Mouse (Mus musculus): ENCODE measurements at regions not wholly inside any gene's neighbourhood (a gene's known extent, or its start where the extent isn't known, plus 50 kb on each side); places are given as distances from the start of the nearest gene placed in this dataset.

DNA sequence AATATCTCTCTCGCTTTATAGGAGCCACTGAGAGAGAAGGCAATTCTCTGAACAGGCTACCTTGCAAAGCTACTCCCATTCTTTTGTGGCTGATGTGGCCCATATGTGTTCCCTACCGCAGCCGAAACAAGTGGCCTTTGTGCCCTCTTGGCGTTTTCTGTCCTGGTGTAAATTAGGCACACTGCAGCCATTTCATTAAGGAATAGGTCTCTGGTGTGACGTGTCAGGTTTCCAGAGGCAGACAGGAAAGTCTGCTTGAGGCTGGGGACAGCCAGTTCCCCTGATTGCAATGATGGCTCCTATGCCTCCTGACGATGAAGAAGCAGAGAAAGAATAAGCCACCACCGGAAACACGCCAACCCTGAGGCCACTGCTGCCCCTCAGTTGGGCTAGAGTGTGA lies 59.3 kb upstream of the Bcor start:
- peak; percentile 40 for DNase-seq (ENCODE audit: low spot score)

DNA sequence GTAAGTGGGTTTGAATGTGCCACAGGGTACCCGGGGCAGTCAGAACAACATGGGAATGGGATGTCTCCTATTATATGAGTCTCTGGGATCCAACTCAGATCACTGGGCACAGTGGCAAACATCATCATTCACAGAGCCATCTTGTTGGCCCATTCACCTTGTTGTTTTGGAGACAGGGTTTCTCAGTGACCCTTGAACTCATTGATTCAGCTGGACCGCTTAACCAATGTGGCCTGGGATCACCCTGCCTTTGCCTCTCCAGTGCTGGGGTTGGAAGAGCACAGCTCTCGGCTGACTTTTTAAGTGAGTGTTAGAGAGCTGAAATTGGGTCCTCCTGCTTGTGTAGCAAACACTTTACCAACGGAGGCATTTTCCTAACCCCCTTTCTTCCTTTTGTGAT lies 64.2 kb upstream of the Bcor start:
- DNase-seq (ENCODE audit: low spot score): no peak

DNA sequence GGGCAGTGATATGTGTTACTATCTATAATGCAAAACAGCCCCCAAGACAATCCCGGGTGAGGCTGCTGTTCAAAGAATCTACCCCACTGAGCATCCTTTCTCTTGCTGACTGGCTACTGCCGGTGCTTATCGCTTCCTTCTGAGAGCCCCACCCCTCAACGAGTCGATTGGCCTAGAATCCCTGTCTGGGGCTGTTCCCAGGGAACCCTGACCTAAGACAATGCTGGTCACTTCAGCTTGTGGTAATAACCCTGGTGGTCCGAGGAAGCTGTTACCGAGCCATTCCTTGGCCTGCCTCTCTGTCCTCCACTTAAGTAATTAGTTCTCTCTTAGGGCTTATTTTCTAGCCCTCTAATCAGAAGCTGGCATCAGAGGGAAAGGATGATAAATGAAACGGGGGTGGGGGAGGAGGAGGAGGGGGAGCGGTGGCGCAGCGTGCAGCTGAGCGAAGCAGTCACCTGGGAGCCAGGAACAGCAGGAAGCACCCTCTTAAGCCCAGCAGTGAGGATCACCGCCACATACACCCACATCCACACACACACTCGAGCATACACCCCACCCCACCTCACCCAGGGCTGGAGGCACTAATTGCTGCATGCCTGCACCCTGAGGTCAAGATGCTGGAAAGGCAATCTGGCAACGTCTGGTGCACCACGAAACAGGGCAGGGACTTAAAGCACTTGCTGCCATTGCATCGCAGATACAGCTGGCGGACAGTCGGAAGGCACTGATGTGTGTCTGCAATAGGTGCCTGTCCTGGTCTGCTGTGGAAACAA lies 65.1 kb upstream of the Bcor start:
- peak; percentile 36 for DNase-seq (ENCODE audit: low spot score)

DNA sequence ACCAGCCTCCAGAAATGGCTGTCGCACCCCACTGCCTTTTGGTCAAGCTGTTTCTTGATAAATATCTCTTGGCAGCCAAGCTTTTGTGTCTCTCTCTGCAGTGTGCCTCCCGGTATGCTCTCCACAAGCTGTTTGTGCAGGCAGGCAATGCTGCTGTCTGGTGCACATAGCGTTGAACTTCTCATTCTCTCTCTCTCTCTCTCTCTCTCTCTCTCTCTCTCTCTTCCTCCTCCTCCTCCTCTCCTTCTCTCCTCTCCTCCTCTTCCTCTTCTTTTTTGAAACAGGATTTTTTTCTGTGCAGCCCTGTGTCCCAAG lies 65.7 kb upstream of the Bcor start:
- no peak for DNase-seq (ENCODE audit: low spot score)

DNA sequence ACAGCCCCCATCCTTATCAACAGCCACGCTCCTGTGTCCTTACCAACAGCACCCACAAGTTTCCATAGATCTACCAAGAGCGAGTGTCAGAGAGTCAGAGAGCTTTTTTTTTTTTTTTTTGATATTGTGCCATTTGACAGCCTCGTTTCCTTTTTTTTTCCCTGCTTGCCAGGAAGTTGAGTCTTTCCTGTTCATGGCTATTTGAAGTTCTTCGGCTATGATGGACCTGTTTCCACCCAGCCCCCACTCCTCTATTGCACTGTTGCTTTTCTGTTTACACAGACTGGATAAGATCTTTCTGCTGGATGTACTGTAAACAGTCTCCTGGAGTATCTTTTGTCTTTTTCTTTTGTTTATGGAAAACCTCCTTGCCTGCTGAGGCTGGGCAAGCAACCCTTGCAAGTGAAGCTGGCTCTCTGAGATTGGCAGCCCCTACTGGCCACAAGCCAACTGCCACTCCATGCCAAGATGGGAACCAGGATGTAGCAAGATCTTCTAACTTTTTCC lies 80.4 kb upstream of the Bcor start:
- no peak for DNase-seq (ENCODE audit: low spot score)

DNA sequence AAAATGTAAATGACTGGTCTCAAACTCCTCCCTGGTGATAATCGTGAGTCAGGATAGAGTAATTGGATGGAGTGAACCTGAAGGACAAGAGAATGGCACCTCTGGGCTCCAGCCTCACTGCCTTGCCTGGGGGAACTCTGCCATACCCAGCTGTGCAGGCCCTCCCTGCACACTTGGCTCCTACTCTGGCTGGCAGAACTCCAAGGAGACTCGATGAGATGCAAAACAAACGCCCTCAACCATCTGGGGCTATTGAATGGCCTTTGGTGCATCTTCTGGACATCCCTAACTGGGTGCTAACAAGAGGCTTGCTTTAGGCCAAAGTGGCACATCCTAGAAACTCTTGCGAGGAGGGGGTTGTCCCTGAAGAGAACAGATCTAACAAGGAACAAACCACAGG lies 81.6 kb upstream of the Bcor start:
- no peak for DNase-seq (ENCODE audit: low spot score)

DNA sequence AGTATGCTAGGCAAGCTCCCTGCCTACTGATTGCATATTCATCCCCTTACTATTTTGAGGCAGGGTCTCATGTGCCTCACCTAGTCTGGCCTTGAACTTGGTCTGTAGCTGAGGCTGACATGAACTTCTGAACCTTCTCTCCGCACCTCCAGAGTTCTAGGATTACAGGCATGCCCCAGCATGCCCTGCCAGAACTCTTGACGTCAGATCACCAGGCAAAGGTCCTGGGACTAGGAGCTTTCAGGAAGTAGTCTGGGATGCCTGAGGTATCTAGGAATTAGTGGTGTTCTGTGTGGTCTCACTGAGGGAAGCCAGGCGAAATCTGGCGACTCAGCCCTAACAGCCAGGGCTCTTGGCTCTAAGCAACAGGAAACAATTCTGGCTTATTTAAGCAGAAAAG lies 88.9 kb upstream of the Bcor start:
- DNase-seq (ENCODE audit: low spot score): peak; percentile 13

DNA sequence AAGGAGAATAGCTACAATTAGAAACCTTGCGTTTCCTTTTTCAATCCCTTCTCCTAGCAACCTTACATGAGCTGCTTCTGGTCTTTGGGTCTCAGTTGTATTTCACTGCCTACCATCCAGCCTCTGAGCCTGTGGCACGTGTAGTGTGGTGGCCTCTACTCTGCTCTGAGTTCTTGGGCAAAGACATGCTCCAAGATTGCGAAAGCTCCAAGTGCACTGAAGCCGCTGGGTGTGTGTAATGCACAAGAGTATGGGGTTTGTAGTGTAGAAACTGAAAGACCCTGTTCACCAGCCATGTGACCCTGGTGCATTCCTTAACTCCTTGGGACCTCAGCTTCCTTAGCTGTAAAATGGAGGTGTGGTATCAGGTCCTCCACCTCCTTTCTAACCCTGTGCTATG lies 89.8 kb upstream of the Bcor start:
- DNase-seq (ENCODE audit: low spot score): no peak

DNA sequence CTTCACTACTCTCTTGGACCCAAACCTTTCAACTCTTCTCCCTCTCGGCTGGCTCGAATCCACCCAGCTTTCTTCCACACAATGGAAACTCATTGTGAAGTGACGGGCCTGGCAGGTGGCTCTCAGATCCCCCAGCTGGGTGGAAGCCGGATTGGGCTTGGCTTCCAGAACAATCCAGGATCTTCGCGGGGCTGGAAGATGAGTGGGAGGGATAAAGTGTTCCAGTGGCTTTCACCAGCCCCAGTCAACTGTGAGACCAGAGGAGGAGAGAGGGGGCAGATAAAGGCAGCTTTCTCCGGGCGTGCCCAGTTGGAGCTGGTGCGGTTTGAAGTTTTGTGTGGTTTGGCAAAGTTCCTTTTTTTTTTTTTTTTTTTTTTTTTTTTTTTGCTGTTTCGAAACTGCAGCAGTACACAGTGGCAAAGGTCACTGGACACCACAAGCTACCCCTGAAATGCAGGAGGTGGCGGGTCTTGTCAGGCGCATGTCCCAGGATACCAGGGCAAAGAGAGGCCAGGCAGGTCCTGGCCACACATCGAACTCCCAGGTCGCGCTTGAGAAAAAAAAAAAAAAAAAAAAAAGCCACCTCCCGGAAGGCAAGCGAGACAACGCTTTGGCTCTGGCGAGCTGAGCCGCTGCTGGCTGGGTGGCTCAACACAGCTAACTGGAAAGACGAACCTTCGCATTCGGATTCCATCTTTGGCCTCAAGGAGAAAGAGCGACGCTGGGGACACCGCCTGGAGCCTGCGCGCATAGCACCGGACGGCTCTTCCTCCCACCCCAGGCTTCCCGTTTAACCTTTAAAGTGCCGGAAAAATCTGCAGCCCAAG lies 91.9 kb upstream of the Bcor start:
- DNase-seq (ENCODE audit: low spot score): peak; percentile 88

DNA sequence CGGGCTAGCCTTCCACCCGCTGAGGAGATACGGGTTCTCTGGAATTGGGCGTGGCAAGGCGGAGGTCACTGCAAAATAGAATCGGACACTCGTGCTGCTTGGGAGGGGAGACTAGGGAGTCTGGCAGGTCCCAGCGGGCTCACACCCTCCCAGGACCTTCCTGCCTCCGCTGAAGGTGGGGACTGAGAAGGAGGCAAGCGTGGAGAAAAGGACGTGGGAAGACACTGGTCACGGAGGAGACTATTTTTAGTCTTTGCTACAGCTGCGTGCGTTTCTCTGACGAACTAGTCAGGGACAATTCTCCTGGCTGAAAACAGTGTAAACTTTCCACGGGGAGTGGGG lies 92.5 kb upstream of the Bcor start:
- no peak for DNase-seq (ENCODE audit: low spot score)

DNA sequence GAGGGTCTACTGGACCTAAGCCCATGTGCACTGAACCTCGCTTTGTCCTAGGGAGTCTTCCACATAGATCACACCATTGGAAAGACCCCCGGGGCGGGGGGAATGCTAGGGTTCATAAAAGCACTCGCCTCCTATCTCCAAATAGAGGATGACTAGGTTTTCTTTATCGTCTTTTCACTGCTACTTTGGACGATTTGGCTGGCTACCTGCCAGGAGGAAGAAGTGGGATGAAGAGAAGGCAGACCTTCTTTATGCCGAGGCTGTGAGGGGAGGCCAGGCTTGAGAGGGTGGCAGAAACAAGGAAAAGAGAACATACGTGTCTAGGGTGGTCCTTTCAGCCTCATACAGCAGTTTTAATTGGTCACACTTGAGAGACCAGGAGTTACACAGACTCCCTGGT lies 96.6 kb upstream of the Bcor start:
- DNase-seq (ENCODE audit: low spot score): no peak

DNA sequence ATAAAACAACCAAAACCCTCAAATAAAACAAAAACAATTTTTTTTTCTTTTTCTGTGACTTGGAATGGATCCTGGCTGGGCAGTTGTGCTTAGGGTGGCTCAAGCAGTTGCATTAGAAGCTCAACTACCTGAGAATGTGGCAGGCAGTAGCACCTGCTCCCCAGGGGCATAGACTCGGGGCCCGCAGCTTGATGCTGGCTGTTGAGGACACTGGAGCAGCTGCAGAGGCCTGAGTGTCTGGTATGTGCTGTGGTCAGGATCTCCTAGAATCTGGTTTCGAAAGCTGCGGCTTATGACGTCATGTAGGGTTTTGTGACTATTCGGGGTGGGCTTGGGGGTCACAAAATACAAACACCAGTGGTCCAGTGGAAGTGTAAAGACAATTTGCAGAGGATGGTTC lies 103.7 kb upstream of the Bcor start:
- DNase-seq (ENCODE audit: low spot score): no peak

DNA sequence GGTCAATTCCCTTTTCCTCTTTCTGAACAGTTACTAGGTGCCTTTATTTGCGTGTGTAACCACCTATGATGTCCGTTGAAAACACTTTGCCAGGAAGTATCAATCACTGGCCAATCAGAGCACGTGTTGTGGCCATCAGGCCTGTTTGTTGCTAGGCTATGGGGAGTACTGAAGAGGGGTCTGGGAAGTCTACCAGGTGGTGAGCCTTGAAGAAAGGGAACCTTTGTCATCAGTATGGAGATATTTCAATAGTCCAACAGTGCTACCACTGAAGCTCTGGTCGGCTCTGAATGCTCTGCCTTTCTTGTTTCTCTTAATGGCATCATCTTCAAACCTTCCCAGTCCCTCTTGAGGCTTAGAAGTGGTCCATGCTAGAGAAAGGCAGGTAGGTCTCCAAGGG lies 124.6 kb upstream of the Bcor start:
- no peak for DNase-seq (ENCODE audit: low spot score)

DNA sequence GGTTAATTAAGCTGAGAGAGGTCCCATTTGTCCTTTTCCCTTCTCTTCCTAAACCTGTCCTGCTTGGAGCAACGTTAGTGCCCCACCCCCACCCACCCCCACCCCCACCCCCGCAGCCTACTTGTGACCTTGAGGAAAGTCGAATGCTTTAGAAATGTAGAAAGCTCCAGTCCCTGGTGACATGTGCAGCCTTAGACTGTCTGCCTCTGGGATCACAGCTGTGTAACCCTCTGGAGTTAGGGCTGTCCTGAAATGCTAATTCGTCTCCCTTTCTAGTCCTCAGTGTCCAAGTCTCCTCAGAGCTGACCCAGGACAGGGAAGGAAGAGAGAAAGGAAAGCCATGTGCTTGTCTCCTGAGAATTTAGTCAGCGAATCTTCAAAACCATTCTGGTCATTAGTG lies 125.0 kb upstream of the Bcor start:
- no peak for DNase-seq (ENCODE audit: low spot score)

DNA sequence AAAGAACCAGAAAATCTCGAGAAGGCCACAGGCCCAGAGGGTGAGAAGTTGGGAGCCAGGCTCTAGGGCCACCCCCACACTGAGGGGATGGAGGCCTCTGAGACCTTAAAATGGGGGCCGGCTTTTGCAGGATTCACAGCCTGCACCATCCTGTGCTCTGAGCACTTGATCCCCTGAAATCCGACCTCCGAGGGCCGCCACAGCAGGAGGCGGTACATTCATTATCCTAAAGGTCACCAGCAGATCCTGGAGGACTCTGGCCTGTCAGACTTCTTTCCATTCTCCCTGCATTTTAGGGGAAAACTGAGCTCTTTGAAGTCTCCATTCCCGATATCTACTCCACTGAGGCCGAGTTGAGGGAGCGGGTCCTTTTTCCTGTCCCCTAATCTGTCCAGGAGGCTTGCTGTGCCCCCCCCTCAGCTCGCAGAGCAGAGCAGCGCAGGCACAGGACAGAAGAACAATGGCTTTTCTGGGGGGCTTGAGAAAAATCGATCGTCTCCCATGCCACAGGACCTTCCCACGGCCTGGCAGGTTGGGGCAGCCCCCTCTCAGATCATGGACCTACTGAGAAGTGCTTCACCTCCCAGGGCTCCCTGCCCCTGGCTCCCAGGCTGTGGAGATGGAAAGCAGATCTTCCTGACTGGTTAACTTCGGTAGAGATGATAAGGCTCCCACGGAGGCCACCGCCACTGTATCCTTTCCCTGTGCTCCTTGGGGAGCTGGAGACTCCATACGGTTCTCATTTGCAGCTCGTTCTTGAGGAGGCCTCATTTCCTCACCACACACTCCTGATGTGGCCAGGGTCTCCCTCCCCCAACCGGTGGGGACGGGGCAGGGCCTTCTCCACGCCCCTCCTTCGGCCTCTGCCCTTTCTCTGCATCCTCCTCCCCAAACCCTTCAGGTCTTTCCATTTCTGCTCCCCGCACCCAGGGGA lies 126.1 kb upstream of the Bcor start:
- peak; percentile 33 for DNase-seq (ENCODE audit: low spot score)

DNA sequence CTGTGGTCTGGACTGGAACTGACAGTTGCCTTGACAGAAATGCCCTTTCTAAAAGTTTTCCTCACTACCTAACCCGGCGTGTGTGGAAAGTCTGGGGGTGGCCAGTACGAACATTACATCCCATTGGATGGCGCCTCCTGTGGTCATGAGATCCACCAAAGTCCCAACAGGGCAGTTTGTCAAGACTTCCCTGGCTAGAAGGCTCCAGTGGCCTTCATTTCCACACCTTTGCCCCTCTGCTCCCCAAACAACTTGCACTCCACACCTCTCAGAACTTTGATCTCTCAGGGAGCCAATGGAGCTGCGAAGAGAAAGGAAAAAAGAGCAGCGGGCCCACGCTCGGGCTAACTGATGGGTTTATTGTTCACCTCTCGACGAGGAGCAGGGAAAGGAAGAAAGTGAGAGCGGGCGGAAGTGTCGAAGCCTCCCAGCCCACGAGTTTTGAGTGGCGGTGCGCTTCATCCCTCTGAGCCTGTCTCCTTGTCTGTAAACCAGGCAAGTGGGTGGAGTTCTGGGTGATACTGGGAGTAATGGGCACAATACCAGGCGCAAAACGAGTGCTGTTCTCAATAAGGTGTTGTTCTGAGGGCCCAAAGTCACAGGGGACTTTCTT lies 126.9 kb upstream of the Bcor start:
- peak; percentile 53 for DNase-seq (ENCODE audit: low spot score)

DNA sequence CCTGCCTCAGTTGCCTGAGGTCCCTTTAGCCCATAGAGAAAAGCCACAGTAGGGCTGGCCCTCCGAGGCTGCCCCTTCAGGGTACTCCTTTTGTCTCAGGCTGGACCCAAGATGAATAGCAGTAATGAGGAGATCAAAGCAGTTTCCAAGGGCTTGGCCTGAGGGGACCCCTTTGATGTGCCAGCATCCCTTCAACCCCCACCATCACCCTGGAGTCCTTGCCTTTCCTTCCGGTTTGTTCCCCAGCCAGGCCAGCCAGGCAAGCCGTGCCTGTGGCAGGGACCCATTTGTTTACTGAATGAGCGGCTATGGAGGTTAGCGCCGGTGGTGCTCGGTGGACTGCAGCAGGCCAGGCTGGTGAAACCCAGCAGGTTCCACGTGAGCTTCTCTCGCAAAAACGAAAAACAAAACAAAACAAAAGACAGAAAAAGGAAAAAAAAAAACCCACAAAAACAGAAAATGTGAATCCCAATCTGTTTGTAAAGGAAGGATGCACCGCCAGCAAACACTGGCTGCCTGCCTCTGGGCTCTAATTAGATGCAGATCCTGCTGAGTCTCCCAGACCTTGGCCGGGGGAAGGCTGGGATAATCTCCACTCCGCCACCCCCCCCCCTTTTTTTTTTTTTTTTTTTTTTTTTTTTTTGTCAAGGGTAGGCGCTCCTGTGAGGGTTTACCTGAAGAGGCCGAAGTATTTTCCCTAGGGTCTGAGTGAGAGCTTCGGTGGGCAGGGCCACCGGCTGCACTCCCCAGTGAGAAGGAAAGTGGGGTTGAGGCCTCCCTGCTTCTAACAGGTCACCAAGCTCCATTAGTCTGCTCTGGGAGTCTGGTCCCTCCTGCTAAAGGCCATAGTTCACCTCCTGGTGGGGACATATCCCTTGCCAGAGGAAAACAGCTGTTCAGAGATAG lies 127.8 kb upstream of the Bcor start:
- DNase-seq (ENCODE audit: low spot score): peak; percentile 45

DNA sequence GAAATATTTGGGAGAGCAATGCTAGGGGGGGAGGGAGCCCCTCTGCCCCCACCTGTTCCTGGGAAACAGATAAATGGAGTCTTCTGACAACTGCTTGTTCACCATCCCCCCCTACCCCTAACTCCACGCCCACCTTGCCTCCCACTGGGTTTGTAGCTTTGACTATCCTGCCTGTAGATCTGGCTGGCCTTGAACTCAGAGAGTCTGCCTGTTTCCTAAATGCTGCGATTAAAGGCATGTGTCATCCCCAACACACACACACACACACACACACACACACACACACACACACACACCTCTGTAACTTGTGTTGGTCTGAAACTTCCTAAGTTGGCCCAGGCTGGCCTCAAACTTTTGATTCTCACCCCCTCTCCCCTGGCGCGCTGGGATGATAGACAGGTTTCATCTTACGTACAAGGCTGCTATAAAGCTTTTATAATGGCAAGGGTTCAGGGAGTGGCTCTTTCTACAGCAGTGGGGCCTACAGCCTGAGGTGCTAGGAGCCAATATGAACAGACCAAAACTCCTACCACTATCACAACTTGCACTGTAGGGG lies 128.5 kb upstream of the Bcor start:
- DNase-seq (ENCODE audit: low spot score): no peak

DNA sequence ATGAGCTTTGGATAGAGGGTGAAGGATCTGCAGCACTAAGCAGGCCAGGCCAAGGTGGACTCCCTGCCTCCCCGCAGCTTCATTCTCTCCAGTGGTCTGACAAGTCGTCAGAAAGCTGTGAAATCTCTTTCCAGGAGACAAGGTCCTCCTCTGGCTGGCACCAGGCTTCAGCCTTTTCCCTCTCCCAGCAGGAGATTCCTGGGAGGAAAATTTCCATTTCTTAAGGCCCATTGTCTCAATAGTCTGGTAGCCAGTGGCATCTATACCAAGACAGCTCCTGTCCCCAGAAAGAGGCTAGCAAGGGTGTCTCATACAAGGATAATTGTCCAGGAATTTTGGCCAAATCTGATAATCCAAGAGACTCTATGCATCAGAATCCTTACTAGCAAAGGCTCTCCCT lies 133.0 kb upstream of the Bcor start:
- DNase-seq (ENCODE audit: low spot score): no peak

DNA sequence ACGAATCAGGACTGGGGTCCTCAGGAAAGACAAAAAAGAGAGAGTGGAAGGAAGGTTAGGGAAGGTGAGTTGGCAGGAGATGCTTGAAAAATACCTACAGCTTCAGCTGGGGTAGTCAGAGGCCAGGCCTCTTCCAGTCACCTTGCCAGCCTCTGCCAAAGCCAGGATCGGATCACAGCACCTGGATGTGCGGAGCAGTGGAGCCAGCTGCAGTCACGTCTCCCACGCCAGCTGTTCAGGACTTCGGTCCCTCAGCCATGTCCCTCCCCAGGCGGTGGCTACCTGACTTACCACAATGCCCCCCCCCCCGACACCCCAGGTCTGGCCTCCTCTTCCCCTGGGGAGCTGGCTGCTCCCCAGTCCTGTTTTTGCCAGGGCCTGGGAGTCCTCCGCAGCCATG lies 134.3 kb upstream of the Bcor start:
- DNase-seq (ENCODE audit: low spot score): no peak

DNA sequence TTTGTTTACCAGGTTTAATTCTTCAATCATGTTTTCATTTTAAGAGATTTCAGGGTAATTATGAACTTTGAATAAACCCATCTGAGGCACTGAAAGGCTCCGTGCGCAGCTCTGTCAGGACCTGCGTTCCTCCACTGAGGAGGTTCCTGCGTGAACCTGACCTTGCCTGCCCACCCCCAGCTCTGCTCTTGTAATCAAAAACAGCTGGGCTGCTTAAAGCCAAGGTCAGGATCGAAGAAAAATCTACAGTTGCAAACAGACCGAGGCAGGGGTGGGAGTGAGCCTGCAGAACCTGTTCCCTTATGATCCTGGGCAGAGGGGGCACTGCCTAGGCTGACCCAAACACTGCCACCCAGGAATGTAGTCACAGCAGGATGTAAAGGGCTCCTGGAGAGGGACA lies 134.8 kb upstream of the Bcor start:
- DNase-seq (ENCODE audit: low spot score): no peak
